Mouse (Mus musculus) bone marrow macrophage, adult 2 months (primary cell): Measurements from ENCODE around the gene Ralb.

Experiments
- CTCF ChIP-seq: IDR thresholded peaks from 2 replicates; pipeline ENCODE4 v1.5.1; 2012; ENCODE audit warnings: low read depth, mild to moderate bottlenecking, low read length, moderate library complexity
- POLR2A ChIP-seq: IDR thresholded peaks from 2 replicates; pipeline ENCODE4 v1.6.1; 2012; ENCODE audit warnings: mild to moderate bottlenecking, low read depth, low read length, borderline replicate concordance

- TF ChIP-seq POLR2A = no peak
- no peak for TF ChIP-seq CTCF
These were observed 21.7 kb downstream of the Ralb start for GRCm38 (mm10) chr1:119482891-119483290.
